Mouse (Mus musculus): ENCODE results near the gene Gramd1b. TPM values are rescaled to one million over a fixed set of nuclear protein-coding genes. Genes with fewer than 3 reads are reported as not detected.

The Gramd1b gene
- polyA plus RNA-seq, 1 experiment from 2014 or later, result 8.5 TPM

GRCm38 (mm10) chr9:40301475-40301874 lies 229.7 kb downstream of the Gramd1b start:
- 71% methylated on average over 5 of the region's 5 CpGs for WGBS (ENCODE audit: insufficient replicate concordance)
- H3K27me3 ChIP-seq (ENCODE audit: control insufficient read depth, insufficient read depth, low read length), result no peaks in the 10 kb centered on the region
- no peak overlapping the region for H3K27ac ChIP-seq (ENCODE audit: low read depth, low read length)
- peaks cover 10% of the 10 kb centered on the region for H3K36me3 ChIP-seq (ENCODE audit: control insufficient read depth, insufficient read depth, low read length)
- H3K4me3 ChIP-seq (ENCODE audit: low read depth, low read length), result no peak overlapping the region
- no peak for ATAC-seq (replicated peaks; ENCODE audit: insufficient number of reproducible peaks, low FRiP score, low TSS enrichment)
- H3K4me2 ChIP-seq, result no peak overlapping the region
- H3K9ac ChIP-seq (ENCODE audit: low read depth, low read length), result no peak overlapping the region
- H3K4me1 ChIP-seq (ENCODE audit: control insufficient read depth, insufficient read depth, low read length), result no peaks in the 10 kb centered on the region
- no peaks in the 10 kb centered on the region for H3K9me3 ChIP-seq (replicated peaks; ENCODE audit: control insufficient read depth, low read length)

GRCm38 (mm10) chr9:40300018-40300989 lies 230.9 kb downstream of the Gramd1b start:
- H3K27ac ChIP-seq (ENCODE audit: low read depth, low read length), result no peak overlapping the region
- 88% methylated on average over 15 of the region's 15 CpGs for WGBS (ENCODE audit: insufficient replicate concordance)
- no peaks in the 10 kb centered on the region for H3K4me1 ChIP-seq (ENCODE audit: control insufficient read depth, insufficient read depth, low read length)
- no peaks in the 10 kb centered on the region for H3K27me3 ChIP-seq (ENCODE audit: control insufficient read depth, insufficient read depth, low read length)
- H3K9me3 ChIP-seq (replicated peaks; ENCODE audit: control insufficient read depth, low read length), result no peaks in the 10 kb centered on the region
- no peak overlapping the region for H3K9ac ChIP-seq (ENCODE audit: low read depth, low read length)
- no peak for ATAC-seq (replicated peaks; ENCODE audit: insufficient number of reproducible peaks, low FRiP score, low TSS enrichment)
- no peak overlapping the region for H3K4me3 ChIP-seq (ENCODE audit: low read depth, low read length)
- H3K36me3 ChIP-seq (ENCODE audit: control insufficient read depth, insufficient read depth, low read length), result peaks cover 8% of the 10 kb centered on the region
- no peak overlapping the region for H3K4me2 ChIP-seq

DNA sequence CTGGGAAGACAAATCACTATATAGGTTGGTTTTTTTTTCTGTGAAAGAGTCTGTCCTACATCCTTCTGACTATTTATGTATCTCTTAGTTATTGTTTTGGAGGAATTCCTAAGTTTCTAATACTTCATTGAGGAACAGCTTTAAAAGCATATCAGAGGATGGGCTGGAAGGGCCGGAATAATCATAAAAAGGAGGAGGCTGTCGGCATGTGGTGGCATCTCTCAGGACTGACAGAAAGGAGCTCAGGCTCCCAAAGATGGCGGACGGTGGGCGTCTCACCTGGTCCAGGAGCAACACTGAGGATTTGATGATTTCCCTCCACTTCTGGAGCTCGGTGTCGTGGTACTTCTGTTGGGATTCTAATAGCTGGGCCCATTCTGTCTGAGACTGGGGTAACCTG lies 231.9 kb downstream of the Gramd1b start:
- no peak overlapping the region for H3K9ac ChIP-seq (ENCODE audit: low read depth, low read length)
- WGBS (ENCODE audit: insufficient replicate concordance), result 89% methylated on average over 7 of the region's 7 CpGs

DNA sequence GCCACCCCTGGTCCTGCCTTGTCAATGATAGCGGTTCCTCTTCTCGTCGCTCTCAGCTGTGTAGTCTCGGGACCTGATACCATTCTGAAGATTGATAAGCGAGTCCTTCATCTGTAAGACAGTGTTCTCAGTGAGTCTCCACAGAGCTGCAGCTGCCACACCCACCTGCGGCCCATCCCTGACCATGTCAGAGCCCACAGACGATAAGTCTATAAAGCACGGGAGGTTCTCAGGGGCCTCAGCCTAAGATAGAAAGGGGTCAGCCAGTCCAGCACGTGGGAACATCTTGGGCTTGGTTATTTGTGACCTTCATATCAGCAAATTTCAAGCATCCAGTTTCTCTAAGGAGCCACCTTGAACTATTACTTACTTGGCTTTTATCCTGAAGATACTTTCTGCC lies 233.2 kb downstream of the Gramd1b start:
- H3K9me3 ChIP-seq (replicated peaks; ENCODE audit: control insufficient read depth, low read length), result no peaks in the 10 kb centered on the region
- ATAC-seq (replicated peaks; ENCODE audit: insufficient number of reproducible peaks, low FRiP score, low TSS enrichment), result no peak
- H3K4me2 ChIP-seq, result no peak overlapping the region
- H3K9ac ChIP-seq (ENCODE audit: low read depth, low read length), result no peak overlapping the region
- no peaks in the 10 kb centered on the region for H3K4me1 ChIP-seq (ENCODE audit: control insufficient read depth, insufficient read depth, low read length)
- H3K4me3 ChIP-seq (ENCODE audit: low read depth, low read length), result no peak overlapping the region
- 71% methylated on average over 9 of the region's 9 CpGs for WGBS (ENCODE audit: insufficient replicate concordance)
- H3K27ac ChIP-seq (ENCODE audit: low read depth, low read length), result no peak overlapping the region
- peaks cover 8% of the 10 kb centered on the region for H3K36me3 ChIP-seq (ENCODE audit: control insufficient read depth, insufficient read depth, low read length)
- no peaks in the 10 kb centered on the region for H3K27me3 ChIP-seq (ENCODE audit: control insufficient read depth, insufficient read depth, low read length)

More for the DNA sequence above, 231.9 kb downstream of the Gramd1b start:
- ATAC-seq (replicated peaks; ENCODE audit: insufficient number of reproducible peaks, low FRiP score, low TSS enrichment), result no peak
- no peaks in the 10 kb centered on the region for H3K4me1 ChIP-seq (ENCODE audit: control insufficient read depth, insufficient read depth, low read length)
- peaks cover 8% of the 10 kb centered on the region for H3K36me3 ChIP-seq (ENCODE audit: control insufficient read depth, insufficient read depth, low read length)
- H3K27me3 ChIP-seq (ENCODE audit: control insufficient read depth, insufficient read depth, low read length), result no peaks in the 10 kb centered on the region
- no peaks in the 10 kb centered on the region for H3K9me3 ChIP-seq (replicated peaks; ENCODE audit: control insufficient read depth, low read length)
- H3K4me3 ChIP-seq (ENCODE audit: low read depth, low read length), result no peak overlapping the region
- no peak overlapping the region for H3K4me2 ChIP-seq
- no peak overlapping the region for H3K27ac ChIP-seq (ENCODE audit: low read depth, low read length)

DNA sequence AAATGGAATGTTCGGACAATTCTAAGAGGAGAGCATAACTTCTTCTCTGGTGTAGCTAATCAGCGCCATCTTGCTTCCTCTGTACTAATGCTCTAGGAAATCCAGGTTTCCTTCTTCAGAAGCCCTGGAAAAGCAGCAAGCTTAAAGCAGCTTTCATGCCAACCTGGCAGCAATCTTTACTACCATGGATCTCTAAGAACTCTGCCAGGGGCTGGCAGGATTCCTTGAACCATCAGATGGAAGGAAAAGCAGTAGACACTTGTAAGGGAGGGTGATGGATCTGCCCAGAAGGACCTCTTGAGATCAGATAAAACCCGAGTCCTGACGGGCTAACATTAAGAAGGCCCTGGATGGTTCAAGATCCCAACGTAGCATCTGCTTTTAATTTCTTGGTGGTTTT lies 234.9 kb downstream of the Gramd1b start:
- H3K27ac ChIP-seq (ENCODE audit: low read depth, low read length), result no peak overlapping the region
- H3K27me3 ChIP-seq (ENCODE audit: control insufficient read depth, insufficient read depth, low read length), result no peaks in the 10 kb centered on the region
- no peaks in the 10 kb centered on the region for H3K4me1 ChIP-seq (ENCODE audit: control insufficient read depth, insufficient read depth, low read length)
- H3K36me3 ChIP-seq (ENCODE audit: control insufficient read depth, insufficient read depth, low read length), result peaks cover 2% of the 10 kb centered on the region; the same call in 1 of the 2 replicates
- H3K9ac ChIP-seq (ENCODE audit: low read depth, low read length), result no peak overlapping the region
- no peak for ATAC-seq (replicated peaks; ENCODE audit: insufficient number of reproducible peaks, low FRiP score, low TSS enrichment)
- 80% methylated on average over 5 of the region's 5 CpGs for WGBS (ENCODE audit: insufficient replicate concordance)
- no peaks in the 10 kb centered on the region for H3K9me3 ChIP-seq (replicated peaks; ENCODE audit: control insufficient read depth, low read length)
- H3K4me2 ChIP-seq, result no peak overlapping the region
- no peak overlapping the region for H3K4me3 ChIP-seq (ENCODE audit: low read depth, low read length)

DNA sequence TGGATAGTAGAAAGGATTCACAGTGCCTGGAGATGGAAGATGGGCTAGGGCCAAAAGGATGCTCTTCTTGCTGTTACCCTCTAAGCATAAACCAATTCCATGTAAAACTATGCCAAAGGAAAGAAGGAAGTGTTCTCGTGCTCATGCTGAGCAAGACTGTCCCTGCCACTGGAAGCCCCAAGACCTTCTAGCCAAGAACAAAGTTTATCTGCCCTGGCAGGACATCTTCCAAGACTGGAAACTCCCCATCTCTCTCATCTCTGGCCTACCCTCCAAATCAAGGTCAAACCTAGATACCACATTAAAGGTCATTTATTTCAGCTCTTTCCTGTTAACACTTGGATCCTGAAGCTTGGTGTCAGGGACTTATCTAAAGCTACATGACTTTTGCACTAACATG lies 236.3 kb downstream of the Gramd1b start:
- H3K4me3 ChIP-seq (ENCODE audit: low read depth, low read length), result no peak overlapping the region
- H3K9me3 ChIP-seq (replicated peaks; ENCODE audit: control insufficient read depth, low read length), result no peaks in the 10 kb centered on the region
- no peak for ATAC-seq (replicated peaks; ENCODE audit: insufficient number of reproducible peaks, low FRiP score, low TSS enrichment)
- H3K36me3 ChIP-seq (ENCODE audit: control insufficient read depth, insufficient read depth, low read length), result peaks cover 2% of the 10 kb centered on the region; the same call in 1 of the 2 replicates
- H3K27me3 ChIP-seq (ENCODE audit: control insufficient read depth, insufficient read depth, low read length), result no peaks in the 10 kb centered on the region
- 74% methylated on average over 1 of the region's 1 CpGs for WGBS (ENCODE audit: insufficient replicate concordance)
- no peak overlapping the region for H3K9ac ChIP-seq (ENCODE audit: low read depth, low read length)
- no peak overlapping the region for H3K4me2 ChIP-seq
- H3K27ac ChIP-seq (ENCODE audit: low read depth, low read length), result no peak overlapping the region
- H3K4me1 ChIP-seq (ENCODE audit: control insufficient read depth, insufficient read depth, low read length), result no peaks in the 10 kb centered on the region

- H3K27me3 ChIP-seq (ENCODE audit: control insufficient read depth, insufficient read depth, low read length), result no peaks in the 10 kb centered on the region
- no peak for ATAC-seq (replicated peaks; ENCODE audit: insufficient number of reproducible peaks, low FRiP score, low TSS enrichment)
- no peak overlapping the region for H3K4me3 ChIP-seq (ENCODE audit: low read depth, low read length)
- H3K9ac ChIP-seq (ENCODE audit: low read depth, low read length), result no peak overlapping the region
- no peaks in the 10 kb centered on the region for H3K9me3 ChIP-seq (replicated peaks; ENCODE audit: control insufficient read depth, low read length)
- H3K4me2 ChIP-seq, result no peak overlapping the region
- H3K27ac ChIP-seq (ENCODE audit: low read depth, low read length), result no peak overlapping the region
- H3K36me3 ChIP-seq (ENCODE audit: control insufficient read depth, insufficient read depth, low read length), result no peaks in the 10 kb centered on the region
- WGBS (ENCODE audit: insufficient replicate concordance), result 71% methylated on average over 4 of the region's 5 CpGs
- H3K4me1 ChIP-seq (ENCODE audit: control insufficient read depth, insufficient read depth, low read length), result no peaks in the 10 kb centered on the region
Measured at GRCm38 (mm10) chr9:40294210-40294609, 237.0 kb downstream of the Gramd1b start.

DNA sequence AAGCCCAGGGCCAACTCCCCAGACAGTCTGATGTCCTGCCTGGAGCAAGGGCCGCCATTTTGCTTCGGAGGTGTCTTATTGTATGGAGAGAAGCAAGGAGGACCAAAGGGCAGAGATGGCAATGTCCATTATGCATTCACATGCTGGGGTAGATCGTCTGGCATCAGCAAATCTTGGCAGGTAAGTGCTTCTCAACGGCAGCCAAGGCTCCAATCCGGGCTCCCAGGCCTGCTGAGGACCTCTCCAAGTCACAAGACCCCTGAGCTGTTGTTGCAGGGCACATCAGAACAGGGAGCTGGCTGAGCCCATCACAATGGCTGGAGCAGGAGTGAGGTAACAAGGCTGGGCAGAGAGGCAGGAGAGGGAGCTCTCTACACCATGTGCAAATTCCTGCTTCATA lies 237.4 kb downstream of the Gramd1b start:
- WGBS (ENCODE audit: insufficient replicate concordance), result 88% methylated on average over 5 of the region's 5 CpGs
- Histone ChIP-seq H3K36me3 (ENCODE audit: control insufficient read depth, insufficient read depth, low read length) (no peaks in the 10 kb centered on the region), H3K9me3 (replicated peaks; ENCODE audit: control insufficient read depth, low read length) (no peaks in the 10 kb centered on the region), H3K27me3 (ENCODE audit: control insufficient read depth, insufficient read depth, low read length) (no peaks in the 10 kb centered on the region), H3K9ac (ENCODE audit: low read depth, low read length) (no peak overlapping the region), H3K4me1 (ENCODE audit: control insufficient read depth, insufficient read depth, low read length) (no peaks in the 10 kb centered on the region), H3K27ac (ENCODE audit: low read depth, low read length) (no peak overlapping the region), H3K4me3 (ENCODE audit: low read depth, low read length) (no peak overlapping the region), H3K4me2 (no peak overlapping the region)
- ATAC-seq (replicated peaks; ENCODE audit: insufficient number of reproducible peaks, low FRiP score, low TSS enrichment), result no peak

DNA sequence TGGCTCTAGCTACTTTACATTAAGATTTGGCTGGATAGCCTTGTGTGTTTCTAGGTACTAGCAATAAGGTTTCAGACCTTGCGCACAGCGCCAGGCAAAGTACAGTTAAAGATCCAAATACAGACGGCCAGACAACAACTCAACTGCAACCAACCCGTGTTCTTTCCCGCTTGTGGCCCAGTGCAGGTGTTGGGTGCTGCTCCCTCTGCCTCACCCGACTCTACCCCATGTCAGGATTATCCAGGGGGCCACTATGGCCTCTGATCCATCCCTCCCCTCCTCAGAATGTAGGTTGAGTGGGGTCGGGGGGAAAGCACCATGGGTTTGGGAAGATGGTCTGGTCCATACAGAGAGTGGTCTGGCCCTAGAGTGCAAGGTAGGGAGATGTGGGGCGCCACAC lies 237.9 kb downstream of the Gramd1b start:
- Histone ChIP-seq H3K9me3 (replicated peaks; ENCODE audit: control insufficient read depth, low read length) (no peaks in the 10 kb centered on the region), H3K4me3 (ENCODE audit: low read depth, low read length) (no peak overlapping the region), H3K27me3 (ENCODE audit: control insufficient read depth, insufficient read depth, low read length) (no peaks in the 10 kb centered on the region), H3K9ac (ENCODE audit: low read depth, low read length) (no peak overlapping the region), H3K27ac (ENCODE audit: low read depth, low read length) (no peak overlapping the region), H3K4me1 (ENCODE audit: control insufficient read depth, insufficient read depth, low read length) (no peaks in the 10 kb centered on the region), H3K4me2 (no peak overlapping the region), H3K36me3 (ENCODE audit: control insufficient read depth, insufficient read depth, low read length) (no peaks in the 10 kb centered on the region)
- 91% methylated on average over 8 of the region's 8 CpGs for WGBS (ENCODE audit: insufficient replicate concordance)
- ATAC-seq (replicated peaks; ENCODE audit: insufficient number of reproducible peaks, low FRiP score, low TSS enrichment), result no peak

All from heart, embryonic 11.5 days (tissue).